Mouse (Mus musculus) embryonic stem cell, embryonic (primary cell): Measurements from ENCODE around the gene Chil6.

Experiments
- CTCF ChIA-PET, 4 experiments: fragments of 300-600 bp in 2 of 4; fragments of 350-600 bp in 2 of 4; sonication (Branson Sonifier 250); formaldehyde crosslinking; loops; one replicate each; lab custom pipeline; 2022; ENCODE audit warnings: inconsistent platforms in 2 of 4; lab: Charles Lee
- POLR2A ChIA-PET, 4 experiments: fragments of 300-600 bp in 2 of 4; fragments of 350-600 bp in 2 of 4; sonication (Branson Sonifier 250); formaldehyde crosslinking; loops; one replicate each; lab custom pipeline; 2022; ENCODE audit warnings: antibody characterized with exemption in 4 of 4, inconsistent platforms in 1 of 4; lab: Charles Lee

Gene Chil6

DNA sequence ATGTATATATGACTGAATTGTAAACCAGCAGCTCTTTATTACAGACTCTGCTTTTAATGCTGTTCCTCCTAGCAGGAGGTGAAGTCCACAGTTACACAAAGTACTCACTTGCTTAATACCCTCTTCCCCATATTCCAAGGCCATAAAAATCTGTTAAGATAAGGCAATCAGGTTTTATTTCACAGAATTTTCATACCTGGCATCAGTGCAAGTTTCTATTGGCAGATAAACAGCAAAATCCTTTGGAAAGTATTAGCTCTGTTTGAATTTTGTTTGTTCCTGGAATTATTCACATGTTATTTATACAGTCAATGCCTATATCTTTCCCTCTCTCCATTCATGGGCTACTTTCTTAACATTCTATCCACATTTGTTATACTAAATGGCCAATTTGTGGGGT lies at the start of gene Chil6:
TSS of gene Chil6 (minus strand) at position 101 of the 400 bp plus-strand sequence.
- CTCF ChIA-PET, result no interaction called here

DNA sequence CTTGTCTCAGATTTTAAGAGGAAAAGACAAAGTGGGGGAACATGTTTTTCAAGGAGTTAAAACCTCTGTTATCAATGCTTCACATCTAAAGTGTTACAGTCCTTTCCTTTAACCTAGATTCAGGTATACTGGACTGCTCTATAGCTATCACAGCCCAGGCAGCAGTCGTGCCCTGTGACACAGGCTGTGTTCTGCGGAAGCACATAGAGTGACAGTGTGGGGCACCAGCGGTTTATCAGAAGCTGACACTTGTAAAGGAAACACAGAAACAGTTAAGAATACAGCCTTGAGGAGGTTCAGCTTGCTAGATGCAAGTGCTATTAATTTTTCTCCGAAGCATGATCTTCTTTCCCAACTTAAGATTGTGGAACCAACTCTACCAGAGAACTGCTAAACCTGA lies 46.6 kb upstream of the Chil6 start:
- ChIA-PET POLR2A (no interaction called here), CTCF (no interaction called here)

More for the DNA sequence above, at the start of gene Chil6:
- POLR2A ChIA-PET, result no interaction called here

DNA sequence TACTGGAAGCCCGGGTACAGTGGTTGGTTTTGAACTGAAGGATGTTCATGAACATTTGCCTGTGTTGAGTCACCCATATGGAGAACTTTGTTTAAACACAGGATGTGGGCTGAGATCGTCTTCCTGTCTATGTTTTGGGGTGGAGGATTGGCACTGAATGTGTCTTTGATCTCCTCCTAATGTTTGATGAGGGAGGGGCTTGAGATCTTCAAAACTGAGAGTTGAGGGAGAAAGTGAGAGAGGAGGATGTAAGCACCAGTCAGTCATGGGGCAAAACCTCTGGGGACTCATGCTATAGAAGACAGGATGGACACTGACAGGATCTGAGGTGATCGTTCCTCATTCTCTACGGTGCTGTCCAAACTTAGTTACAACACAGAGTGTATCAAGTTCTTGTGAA lies 43.6 kb upstream of the Chil6 start:
- CTCF ChIA-PET, result no interaction called here
- POLR2A ChIA-PET, result no interaction called here

DNA sequence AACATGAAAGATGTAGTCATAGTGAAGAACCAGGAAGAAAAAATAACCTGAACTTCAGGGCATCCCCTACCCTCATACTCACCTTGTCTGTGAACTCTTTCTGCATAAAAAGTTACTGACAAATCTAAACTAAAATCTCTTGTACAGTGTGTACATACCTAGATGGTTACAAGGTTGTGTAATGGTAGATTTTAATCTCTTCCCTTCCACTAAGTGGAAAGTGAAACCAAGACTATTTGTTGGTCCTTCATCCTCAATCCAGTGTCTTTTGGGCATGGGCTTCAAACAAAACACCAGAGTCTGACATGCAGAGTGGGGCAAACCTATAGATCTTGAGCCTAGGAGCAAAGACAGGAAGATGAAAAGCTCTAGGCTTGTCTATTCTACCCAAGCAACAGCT lies 43.0 kb upstream of the Chil6 start:
- POLR2A ChIA-PET, result no interaction called here
- CTCF ChIA-PET, result interaction anchor here in 1 of 4 experiments (0.5 kb wide), 1 partner anchor 41 kb away, joined by 3 read pairs; no protein-coding TSS in a partner anchor

DNA sequence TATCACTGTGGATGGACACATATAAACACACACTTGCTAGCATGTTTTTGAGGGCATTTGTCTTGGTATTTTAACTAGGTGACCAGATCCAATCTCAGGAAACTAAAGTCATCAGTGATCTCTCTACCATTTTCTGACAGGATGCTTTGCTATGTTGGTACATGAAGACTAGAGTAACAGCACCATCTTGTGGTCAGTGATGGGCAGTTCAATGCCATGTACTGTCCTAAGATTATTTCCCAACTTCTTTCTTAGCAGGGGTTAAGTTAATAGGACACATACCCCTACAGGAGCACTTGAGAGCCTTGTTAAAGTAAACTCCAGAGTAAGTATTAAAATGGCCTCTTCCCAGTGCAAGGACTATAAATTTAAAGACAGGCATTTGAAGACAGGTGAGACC lies 42.6 kb upstream of the Chil6 start:
- ChIA-PET CTCF (interaction anchor here in 1 of 4 experiments (0.5 kb wide), 1 partner anchor 41 kb away, joined by 3 read pairs; no protein-coding TSS in a partner anchor), POLR2A (no interaction called here)
